Mouse (Mus musculus) CH12.LX (cell line): ENCODE data around the gene Gm37419. TPM values are rescaled to one million over a fixed set of nuclear protein-coding genes. Genes with fewer than 3 reads are reported as not detected.

Source experiments
- DNase-seq: peaks from one replicate; pipeline ENCODE4 v3.0.0-alpha.2; 2013; ENCODE audit errors: extremely low read depth
- H3K27ac ChIP-seq: 2 replicates; pipeline ENCODE4 v1.5.1; 2012; ENCODE audit warnings: low read depth, mild to moderate bottlenecking, control low read depth, moderate library complexity; ENCODE audit not compliant: insufficient read depth
- H3K27me3 ChIP-seq: replicated peaks from 2 replicates; pipeline ENCODE3; 2012; ENCODE audit warnings: inconsistent platforms
- H3K36me3 ChIP-seq, 2 experiments: replicated peaks in 1 of 2; 2 replicates each; pipeline versions ENCODE3 to v1.6.1; 2012; ENCODE audit warnings: inconsistent platforms in 1 of 2, low read length in 1 of 2, mild to moderate bottlenecking in 1 of 2, mixed read lengths in 1 of 2, moderate library complexity in 1 of 2; ENCODE audit not compliant: control insufficient read depth in 1 of 2, insufficient read depth in 1 of 2
- H3K4me1 ChIP-seq, 2 experiments: 2 replicates each; pipeline ENCODE4 v1.6.1; 2012; ENCODE audit warnings: inconsistent platforms in 1 of 2, moderate library complexity in 1 of 2; ENCODE audit not compliant: insufficient read depth in 2 of 2, control insufficient read depth in 1 of 2
- H3K4me2 ChIP-seq: 2 replicates; pipeline ENCODE4 v1.6.1; 2012; ENCODE audit warnings: low read depth, mild to moderate bottlenecking, control low read depth; ENCODE audit not compliant: poor library complexity, insufficient read depth, severe bottlenecking
- H3K4me3 ChIP-seq, 3 experiments: fragments of 150-350 bp in 1 of 3; sonication (generic) in 1 of 3; replicated peaks in 1 of 3; 2 replicates each; pipeline versions ENCODE3 to v1.5.1; 2011 to 2012; ENCODE audit warnings: low read depth in 2 of 3, low read length in 2 of 3, mild to moderate bottlenecking in 2 of 3, moderate library complexity in 2 of 3, control low read depth in 1 of 3, improper control_type of control experiment in 1 of 3, inconsistent platforms in 1 of 3, mixed read lengths in 1 of 3; ENCODE audit not compliant: poor library complexity in 1 of 3
- H3K79me2 ChIP-seq: replicated peaks from 2 replicates; pipeline ENCODE4 v1.6.1; 2012; ENCODE audit warnings: mild to moderate bottlenecking, moderate library complexity; ENCODE audit not compliant: control insufficient read depth, poor library complexity, insufficient read depth, severe bottlenecking; ENCODE audit errors: extremely low read depth
- H3K9ac ChIP-seq: 2 replicates; pipeline ENCODE4 v1.6.1; 2012; ENCODE audit warnings: low read depth, mild to moderate bottlenecking, control low read depth, moderate library complexity; ENCODE audit not compliant: insufficient read depth
- H3K9me3 ChIP-seq: replicated peaks from 2 replicates; pipeline ENCODE3; 2012; ENCODE audit warnings: low read length, inconsistent platforms, mixed read lengths
- BHLHE40 ChIP-seq: IDR thresholded peaks from 2 replicates; pipeline ENCODE4 v1.6.1; 2011; ENCODE audit warnings: mild to moderate bottlenecking, low read depth, low read length, improper control_type of control experiment
- CTCF ChIP-seq, 2 experiments: IDR thresholded peaks in 1 of 2; conservative IDR thresholded peaks in 1 of 2; 2 replicates each; pipeline ENCODE4 v1.5.1; 2011 to 2012; ENCODE audit warnings: low read depth in 2 of 2, low read length in 2 of 2, improper control_type of control experiment in 1 of 2, inconsistent platforms in 1 of 2, mild to moderate bottlenecking in 1 of 2, moderate library complexity in 1 of 2
- E2F4 ChIP-seq: IDR thresholded peaks from 2 replicates; pipeline ENCODE4 v1.6.1; 2011; ENCODE audit warnings: low read depth, low read length, improper control_type of control experiment; ENCODE audit not compliant: insufficient replicate concordance
- ETS1 ChIP-seq: conservative IDR thresholded peaks from 2 replicates; pipeline ENCODE4 v1.6.1; 2012; ENCODE audit warnings: low read depth, mild to moderate bottlenecking, inconsistent platforms, low read length, improper control_type of control experiment, moderate library complexity
- HCFC1 ChIP-seq: IDR thresholded peaks from 2 replicates; pipeline ENCODE4 v1.6.1; 2012; ENCODE audit warnings: low read depth, mild to moderate bottlenecking, inconsistent platforms, low read length, improper control_type of control experiment
- JUN ChIP-seq: IDR thresholded peaks from 2 replicates; pipeline ENCODE4 v1.6.1; 2011; ENCODE audit warnings: low read depth, mild to moderate bottlenecking, low read length, improper control_type of control experiment, moderate library complexity; ENCODE audit not compliant: insufficient read depth
- JUND ChIP-seq: conservative IDR thresholded peaks from 2 replicates; pipeline ENCODE4 v1.6.1; 2011; ENCODE audit warnings: low read depth, low read length, improper control_type of control experiment
- KAT2A ChIP-seq: IDR thresholded peaks from 2 replicates; pipeline ENCODE4 v1.6.1; 2012; ENCODE audit warnings: low read length, improper control_type of control experiment, inconsistent platforms; ENCODE audit not compliant: insufficient replicate concordance
- MAX ChIP-seq: IDR thresholded peaks from 2 replicates; pipeline ENCODE4 v1.6.1; 2011; ENCODE audit warnings: low read length, improper control_type of control experiment
- MAZ ChIP-seq: IDR thresholded peaks from 2 replicates; pipeline ENCODE4 v1.6.1; 2012; ENCODE audit warnings: low read depth, mild to moderate bottlenecking, inconsistent platforms, low read length, improper control_type of control experiment, moderate library complexity
- MYC ChIP-seq: IDR thresholded peaks from 2 replicates; pipeline ENCODE4 v1.6.1; 2011; ENCODE audit warnings: low read depth, mild to moderate bottlenecking, improper control_type of control experiment, low read length
- NELFE ChIP-seq: IDR thresholded peaks from 2 replicates; pipeline ENCODE4 v1.6.1; 2011; ENCODE audit warnings: low read depth, low read length, improper control_type of control experiment
- POLR2AphosphoS2 ChIP-seq: IDR thresholded peaks from 2 replicates; pipeline ENCODE4 v1.6.1; 2011; ENCODE audit warnings: low read depth, low read length, improper control_type of control experiment
- RAD21 ChIP-seq: IDR thresholded peaks from 2 replicates; pipeline ENCODE4 v1.6.1; 2011; ENCODE audit warnings: low read depth, mild to moderate bottlenecking, low read length, improper control_type of control experiment, moderate library complexity
- SIN3A ChIP-seq: IDR thresholded peaks from 2 replicates; pipeline ENCODE4 v1.6.1; 2012; ENCODE audit warnings: low read length, improper control_type of control experiment, inconsistent platforms
- SMC3 ChIP-seq: IDR thresholded peaks from 2 replicates; pipeline ENCODE4 v1.6.1; 2011; ENCODE audit warnings: low read depth, low read length, improper control_type of control experiment
- TCF12 ChIP-seq: IDR thresholded peaks from 2 replicates; pipeline ENCODE4 v1.6.1; 2014; ENCODE audit warnings: low read depth, mild to moderate bottlenecking, inconsistent platforms, low read length, improper control_type of control experiment
- USF1 ChIP-seq: IDR thresholded peaks from 2 replicates; pipeline ENCODE4 v1.6.1; 2014; ENCODE audit warnings: low read depth, mild to moderate bottlenecking, inconsistent platforms, low read length, improper control_type of control experiment
- ZC3H11A ChIP-seq: IDR thresholded peaks from 2 replicates; pipeline ENCODE4 v1.6.1; 2012; ENCODE audit warnings: low read depth, mild to moderate bottlenecking, inconsistent platforms, low read length, improper control_type of control experiment
- ZKSCAN1 ChIP-seq: IDR thresholded peaks from 2 replicates; pipeline ENCODE4 v1.6.1; 2012; ENCODE audit warnings: low read depth, inconsistent platforms, low read length, improper control_type of control experiment, borderline replicate concordance
- ZMIZ1 ChIP-seq: IDR thresholded peaks from 2 replicates; pipeline ENCODE4 v1.6.1; 2012; ENCODE audit warnings: low read depth, mild to moderate bottlenecking, inconsistent platforms, low read length, improper control_type of control experiment
- ZNF384 ChIP-seq: IDR thresholded peaks from 2 replicates; pipeline ENCODE4 v1.6.1; 2012; ENCODE audit warnings: low read depth, low read length, improper control_type of control experiment, inconsistent platforms
- dilution Hi-C: fragments of 300-500 bp; cut with MboI; formaldehyde crosslinking; loops from 2 replicates; pipeline ENCODE4 v1.14.3; 2020; ENCODE audit warnings: low sequenced_read_pairs; ENCODE audit not compliant: extremely low pct_unique_long_range_greater_than_20kb, extremely low pct_ligation_motif_present
- in situ Hi-C: fragments of 300-500 bp; cut with MboI; formaldehyde crosslinking; loops from 3 replicates; pipeline ENCODE4 v1.14.3; 2019; ENCODE audit warnings: low sequenced_read_pairs, low pct_ligation_motif_present, low pct_unique_long_range_greater_than_20kb, mixed read lengths
- polyA plus RNA-seq: library from polyadenylated mRNA; unstranded; fragments of >175 nt; gene quantifications from 2 replicates; pipeline ENCODE4 v1.2.1, GENCODE M21; 2012; ENCODE audit warnings: low read depth; ENCODE audit not compliant: insufficient read length
- total RNA-seq, 2 experiments: library from RNA; depleted of rRNA; stranded (reverse); fragments of 300-350 nt in 1 of 2; fragments of >200 nt in 1 of 2; gene quantifications; 2 replicates each; pipeline ENCODE4 v1.2.3; 2012 to 2014

Gm37419 gene
- total and polyA plus RNA-seq, 3 experiments: not detected

DNA sequence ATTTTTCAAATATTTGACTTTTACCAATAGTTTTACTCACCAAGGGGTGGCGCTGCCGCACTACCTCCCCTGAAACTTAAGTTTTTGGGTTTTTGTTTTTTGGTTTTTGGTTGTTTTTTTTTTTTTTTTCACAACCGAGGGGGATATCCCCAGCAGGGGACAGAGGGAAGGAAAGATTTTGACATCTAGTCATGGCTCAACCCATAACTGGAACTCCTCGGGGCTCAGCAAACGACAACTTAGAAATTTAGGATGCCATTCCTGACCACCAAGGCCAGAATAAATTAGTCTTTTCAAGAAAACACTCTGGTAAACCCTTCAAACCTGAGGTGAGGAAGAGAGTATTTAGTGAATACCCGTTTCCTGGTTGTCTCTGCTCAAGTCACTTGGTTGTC, 2.8 kb upstream of the Gm37419 start:
- Histone ChIP-seq H3K9ac (no peak overlapping the region), H3K27ac (no peak overlapping the region), H3K79me2 (no peaks in the 10 kb centered on the region), H3K9me3 (no peaks in the 10 kb centered on the region), H3K4me2 (peak overlapping the region; percentile 98; the same call in 1 of the 2 replicates), H3K36me3 (no peaks in the 10 kb centered on the region), H3K4me1 (peaks cover 6 to 32% of the 10 kb centered on the region in 2 experiments), H3K27me3 (peaks cover 52% of the 10 kb centered on the region), H3K4me3 (no peak overlapping the region)
- dilution Hi-C loops: no loop called here
- 0 out of 2 replicates have a peak, but pooled peaks have one; percentile 9 for TF ChIP-seq ETS1
- TF ChIP-seq SMC3: peak; percentile 73
- TF ChIP-seq ZMIZ1: no peak
- no peak for TF ChIP-seq TCF12
- no peak for TF ChIP-seq HCFC1
- no peak for TF ChIP-seq POLR2AphosphoS2
- no peak for TF ChIP-seq KAT2A
- TF ChIP-seq ZKSCAN1: peak; percentile 93
- peak; percentile 83 for TF ChIP-seq RAD21
- TF ChIP-seq NELFE: no peak
- TF ChIP-seq JUN: no peak
- peak; percentile 51 for TF ChIP-seq BHLHE40
- TF ChIP-seq CTCF (conservative IDR thresholded peaks at IDR 0.05 in 1 of 2, IDR thresholded peaks at IDR 0.05 in 1 of 2; ENCODE audit: low read depth in 2 of 2, low read length in 2 of 2): peak; percentile 34 to 80; a peak in 2 of 4 replicates
- TF ChIP-seq ZC3H11A: peak; percentile 31; the same call in 1 of the 2 replicates
- TF ChIP-seq MYC: 0 out of 2 replicates have a peak, but pooled peaks have one; percentile 24
- no peak for TF ChIP-seq JUND
- peak; percentile 95 for TF ChIP-seq ZNF384
- DNase-seq: peak; percentile 73
- in situ Hi-C loops: loop anchor here (10.0 to 25.0 kb wide), 3 partner anchors 652 to 877 kb away; no protein-coding TSS in a partner anchor

DNA sequence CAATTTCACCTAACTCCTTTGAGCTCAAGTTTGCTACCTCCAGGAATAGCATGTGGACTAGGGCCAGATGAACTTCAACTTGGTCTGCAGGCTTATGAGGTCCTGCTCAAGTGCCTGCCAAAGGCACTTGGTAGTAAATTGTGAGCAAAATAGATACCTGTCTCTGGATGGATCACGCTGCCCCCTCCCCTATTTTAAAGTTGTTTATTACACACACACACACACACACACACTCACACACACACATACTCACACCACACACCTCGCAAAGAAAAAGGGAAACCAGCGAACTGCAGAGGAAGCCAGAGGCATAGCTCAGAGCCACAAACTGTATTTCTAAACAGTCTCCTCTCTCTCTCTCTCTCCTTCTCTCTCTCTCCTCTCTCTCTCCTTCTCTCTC, 2.1 kb upstream of the Gm37419 start:
- H3K9me3 ChIP-seq: no peaks in the 10 kb centered on the region
- H3K4me2 ChIP-seq: no peak overlapping the region; the same call in 1 of the 2 replicates
- no peak overlapping the region for H3K4me3 ChIP-seq
- H3K79me2 ChIP-seq: no peaks in the 10 kb centered on the region
- TF ChIP-seq ZKSCAN1 (no peak), MAZ (no peak), USF1 (no peak), MYC (no peak), SIN3A (no peak), MAX (no peak), E2F4 (no peak)
- TF ChIP-seq, all 38 proteins: peak for 0
- dilution Hi-C loops (no loop called here), in situ Hi-C loops (loop anchor here (10.0 to 25.0 kb wide), 3 partner anchors 651 to 876 kb away; no protein-coding TSS in a partner anchor)
- H3K4me1 ChIP-seq: peaks cover 6 to 33% of the 10 kb centered on the region in 2 experiments
- H3K27ac ChIP-seq: no peak overlapping the region
- H3K27me3 ChIP-seq: peaks cover 55% of the 10 kb centered on the region
- no peak for DNase-seq
- H3K36me3 ChIP-seq: no peaks in the 10 kb centered on the region
- no peak overlapping the region for H3K9ac ChIP-seq
